Mouse (Mus musculus): ENCODE measurements around the gene Pilrb1. TPM values are rescaled to one million over a fixed set of nuclear protein-coding genes. Genes with fewer than 3 reads are reported as not detected.
"Not testable (repeated sequence)": the region's sequence is repeated elsewhere in the genome, so short reads cannot be mapped to it uniquely, and the experiment has no call there.

Pilrb1 gene
- total RNA-seq (2021) (1 to 10 TPM; 1.1 to 2.0 TPM), polyA plus RNA-seq (2012; rRNA removed) (2.3 and 4.2 TPM in 2 replicates)
- long read RNA-seq, partial matches to known transcripts, result 2 of 4 reads
- long read RNA-seq, other reads (novel, unspliced or antisense), result 2 of 4 reads

DNA sequence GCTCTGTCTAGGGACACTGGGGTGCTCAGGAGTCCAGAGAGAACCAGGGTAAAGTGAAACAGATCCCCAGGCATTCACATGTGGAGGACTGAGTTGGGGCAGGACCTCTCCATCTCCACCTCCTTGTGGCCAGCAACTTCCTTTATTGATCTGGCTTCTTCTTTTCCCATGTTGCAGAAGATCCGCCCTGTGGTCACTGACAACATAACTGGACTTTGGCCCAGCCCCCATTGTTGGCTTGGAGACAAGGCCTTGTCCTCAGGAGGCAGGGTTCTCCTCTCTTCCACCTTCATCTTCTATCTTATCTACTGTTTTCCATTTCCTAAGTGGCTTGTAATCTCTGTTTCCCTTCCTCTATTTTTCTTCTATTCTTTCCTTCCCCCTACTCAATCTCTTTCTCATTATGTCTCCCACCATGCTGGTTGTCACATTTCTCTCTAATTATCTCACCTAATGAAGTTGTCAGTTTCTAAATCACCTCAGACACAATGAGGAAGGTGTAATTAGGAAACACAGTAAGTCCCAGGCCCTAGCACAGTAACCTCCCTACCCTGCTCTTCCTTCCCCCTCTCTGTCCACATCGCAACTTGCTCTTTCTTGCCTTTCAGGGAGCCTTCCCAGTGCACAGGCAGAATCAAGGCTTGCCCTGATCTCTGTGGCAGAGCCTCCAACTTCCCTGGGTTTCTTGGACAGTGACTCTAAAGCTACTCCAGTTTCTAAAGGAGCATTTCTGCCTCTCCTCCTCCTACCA is at the start of gene Pilrb1:
Pilrb1 (minus strand) TSS at position 147 of the 751 bp plus-strand sequence.
- DNase-seq, result peak in 1 of 2 experiments; percentile 48
- H3K27ac ChIP-seq; H3K9ac ChIP-seq (ENCODE audit: low read depth, low read length); H3K79me2 ChIP-seq (replicated peaks; ENCODE audit: control insufficient read depth, insufficient read depth, low read length); H3K36me3 ChIP-seq (ENCODE audit: control insufficient read depth, insufficient read depth, low read length); H3K27me3 ChIP-seq (ENCODE audit: control insufficient read depth, insufficient read depth, low read length); H3K4me3 ChIP-seq; H3K4me1 ChIP-seq (ENCODE audit: control insufficient read depth, insufficient read depth, low read length): not testable (repeated sequence)
- intact Hi-C loops (cut with DNase I), result loop anchor here (2.0 kb wide), 1 partner anchor 17 kb away; no protein-coding TSS in a partner anchor
- 65% methylated on average over 2 of the region's 2 CpGs for WGBS

DNA sequence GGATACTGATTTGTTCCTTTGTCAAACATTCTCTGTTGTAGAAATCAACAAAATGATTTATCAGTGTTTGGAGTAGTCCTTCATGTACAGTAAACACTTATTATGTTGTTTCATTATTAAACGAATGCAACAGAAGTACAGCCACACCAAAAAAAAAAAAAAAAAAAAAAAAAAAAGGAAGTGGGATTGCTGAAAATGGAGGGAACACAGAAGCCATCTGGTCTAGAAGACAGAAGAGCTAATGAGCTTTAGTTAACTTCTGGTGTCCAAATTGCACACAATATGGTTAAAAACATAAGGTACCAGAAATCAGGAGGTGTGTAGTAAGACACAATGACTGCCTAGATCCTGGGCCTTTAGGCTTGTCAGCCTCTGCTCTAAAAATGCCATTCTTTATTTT is 39.9 kb upstream of the Pilrb1 start:
- no peak for TF ChIP-seq EP300 (IDR thresholded peaks at IDR 0.05; ENCODE audit: insufficient read depth, low read depth, low read length)
- TF ChIP-seq CTCF (IDR thresholded peaks at IDR 0.05), result no peak
- no peak for TF ChIP-seq POLR2A (IDR thresholded peaks at IDR 0.05; ENCODE audit: insufficient read depth, low read depth, low read length)
- intact Hi-C loops (cut with DNase I), result no loop called here

DNA sequence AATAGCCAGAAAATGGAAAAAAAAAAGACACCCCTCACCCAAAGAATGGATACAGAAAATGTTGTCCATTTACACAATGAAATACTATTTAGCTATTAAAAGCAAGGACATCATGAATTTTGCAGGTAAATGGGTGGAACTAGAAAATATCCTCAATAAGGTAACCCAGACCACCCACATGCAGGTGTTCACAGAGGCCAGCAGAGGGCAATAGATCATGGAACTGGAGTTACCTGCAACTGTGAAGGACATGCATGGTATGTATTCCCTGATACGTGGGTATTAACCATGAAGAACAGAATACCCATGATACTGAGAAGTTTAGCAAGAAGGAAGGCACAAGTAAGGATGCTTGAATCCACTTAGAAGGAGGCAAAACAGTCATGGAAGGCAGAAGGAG is 35.0 kb upstream of the Pilrb1 start:
- intact Hi-C loops (cut with DNase I), result no loop called here
- whole genome bisulfite sequencing, result 66% methylated on average over 1 of the region's 1 CpGs
- H3K79me2 ChIP-seq (replicated peaks; ENCODE audit: control insufficient read depth, insufficient read depth, low read length), result no peaks in the 10 kb centered on the region
- no peaks in the 10 kb centered on the region for H3K36me3 ChIP-seq (ENCODE audit: control insufficient read depth, insufficient read depth, low read length)
- no peak for DNase-seq
- no peak overlapping the region for H3K4me3 ChIP-seq
- H3K9ac ChIP-seq (ENCODE audit: low read depth, low read length), result no peak overlapping the region
- H3K27ac ChIP-seq, result no peak overlapping the region
- no peak for TF ChIP-seq POLR2A (IDR thresholded peaks at IDR 0.05; ENCODE audit: insufficient read depth, low read depth, low read length)
- peak; percentile 30; the same call in 1 of the 2 replicates for TF ChIP-seq CTCF (IDR thresholded peaks at IDR 0.05)
- no peaks in the 10 kb centered on the region for H3K4me1 ChIP-seq (ENCODE audit: control insufficient read depth, insufficient read depth, low read length)
- no peaks in the 10 kb centered on the region for H3K27me3 ChIP-seq (ENCODE audit: control insufficient read depth, insufficient read depth, low read length)

More for the DNA sequence above, 39.9 kb upstream of the Pilrb1 start:
- Histone ChIP-seq H3K4me3 (no peak overlapping the region), H3K4me1 (ENCODE audit: control insufficient read depth, insufficient read depth, low read length) (no peaks in the 10 kb centered on the region), H3K79me2 (replicated peaks; ENCODE audit: control insufficient read depth, insufficient read depth, low read length) (no peaks in the 10 kb centered on the region), H3K27ac (no peak overlapping the region), H3K9ac (ENCODE audit: low read depth, low read length) (no peak overlapping the region), H3K36me3 (ENCODE audit: control insufficient read depth, insufficient read depth, low read length) (no peaks in the 10 kb centered on the region), H3K27me3 (ENCODE audit: control insufficient read depth, insufficient read depth, low read length) (no peaks in the 10 kb centered on the region)
- 68% methylated on average over 1 of the region's 1 CpGs for WGBS
- DNase-seq, result no peak

DNA sequence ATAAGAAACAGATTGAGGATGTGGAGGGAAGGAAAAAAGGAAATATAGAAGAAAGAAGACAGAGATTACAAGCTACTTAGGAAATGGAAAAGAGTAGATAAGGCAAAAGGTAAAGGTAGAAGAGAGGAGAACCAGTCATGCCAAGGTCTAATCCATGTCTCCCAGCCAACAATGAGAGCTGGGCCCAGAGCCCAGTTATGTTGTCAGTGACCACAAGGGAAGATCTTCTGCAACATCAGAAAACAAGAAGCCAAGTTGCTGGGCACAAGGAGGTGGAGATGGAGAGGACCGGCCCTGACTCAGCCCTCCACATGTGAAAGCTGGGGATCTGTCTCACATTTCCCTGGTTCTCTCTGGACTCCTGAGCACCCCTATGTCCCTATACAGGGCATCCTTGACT is 29.8 kb upstream of the Pilrb1 start:
- H3K4me1 ChIP-seq (ENCODE audit: control insufficient read depth, insufficient read depth, low read length), result peaks cover 2% of the 10 kb centered on the region; the same call in 1 of the 2 replicates
- H3K79me2 ChIP-seq (replicated peaks; ENCODE audit: control insufficient read depth, insufficient read depth, low read length), result no peaks in the 10 kb centered on the region
- WGBS, result 72% methylated on average over 1 of the region's 1 CpGs
- H3K4me3 ChIP-seq, result no peak overlapping the region
- 0 out of 2 replicates have a peak, but pooled peaks cover under 1% of the 10 kb centered on the region for H3K36me3 ChIP-seq (ENCODE audit: control insufficient read depth, insufficient read depth, low read length)
- no peaks in the 10 kb centered on the region for H3K27me3 ChIP-seq (ENCODE audit: control insufficient read depth, insufficient read depth, low read length)
- H3K9ac ChIP-seq (ENCODE audit: low read depth, low read length), result no peak overlapping the region
- TF ChIP-seq POLR2A (IDR thresholded peaks at IDR 0.05; ENCODE audit: insufficient read depth, low read depth, low read length) (no peak), CTCF (IDR thresholded peaks at IDR 0.05) (no peak), EP300 (IDR thresholded peaks at IDR 0.05; ENCODE audit: insufficient read depth, low read depth, low read length) (no peak)
- intact Hi-C loops (cut with DNase I), result loop anchor here (2.0 kb wide), 1 partner anchor 249 kb away; no protein-coding TSS in a partner anchor
- no peak for DNase-seq
- no peak overlapping the region for H3K27ac ChIP-seq

DNA sequence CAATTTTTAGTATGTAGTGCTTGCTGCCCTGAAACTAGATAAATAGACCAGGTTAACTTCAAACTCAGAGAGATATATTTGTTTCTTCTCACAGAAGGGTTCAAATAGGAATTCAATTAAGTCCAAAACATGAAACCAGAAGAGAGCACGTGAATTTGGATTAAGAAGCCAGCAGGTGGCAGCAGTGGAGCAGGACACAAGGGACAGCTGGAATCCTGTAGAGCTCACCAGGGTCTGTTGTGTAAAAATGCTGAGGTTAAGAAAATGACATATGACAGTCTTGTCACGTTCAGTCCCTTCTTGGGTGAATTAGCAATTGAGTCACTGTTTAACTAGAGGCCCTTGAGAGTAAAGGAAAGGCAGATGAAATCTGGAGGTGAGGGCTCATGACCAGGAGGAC is 28.0 kb upstream of the Pilrb1 start:
- H3K4me1 ChIP-seq (ENCODE audit: control insufficient read depth, insufficient read depth, low read length), result peaks cover 2% of the 10 kb centered on the region; the same call in 1 of the 2 replicates
- intact Hi-C loops (cut with DNase I), result loop anchor here (2.0 kb wide), 1 partner anchor 251 kb away; no protein-coding TSS in a partner anchor
- H3K36me3 ChIP-seq (ENCODE audit: control insufficient read depth, insufficient read depth, low read length), result peaks cover 3% of the 10 kb centered on the region; the same call in 1 of the 2 replicates
- H3K27me3 ChIP-seq (ENCODE audit: control insufficient read depth, insufficient read depth, low read length), result no peaks in the 10 kb centered on the region
- 5% methylated on average over 2 of the region's 2 CpGs for WGBS
- H3K27ac ChIP-seq, result no peak overlapping the region
- H3K9ac ChIP-seq (ENCODE audit: low read depth, low read length), result no peak overlapping the region
- TF ChIP-seq POLR2A (IDR thresholded peaks at IDR 0.05; ENCODE audit: insufficient read depth, low read depth, low read length), result no peak
- TF ChIP-seq CTCF (IDR thresholded peaks at IDR 0.05), result peak; percentile 72
- H3K79me2 ChIP-seq (replicated peaks; ENCODE audit: control insufficient read depth, insufficient read depth, low read length), result no peaks in the 10 kb centered on the region
- H3K4me3 ChIP-seq, result no peak overlapping the region
- DNase-seq, result peak; percentile 23 to 25

DNA sequence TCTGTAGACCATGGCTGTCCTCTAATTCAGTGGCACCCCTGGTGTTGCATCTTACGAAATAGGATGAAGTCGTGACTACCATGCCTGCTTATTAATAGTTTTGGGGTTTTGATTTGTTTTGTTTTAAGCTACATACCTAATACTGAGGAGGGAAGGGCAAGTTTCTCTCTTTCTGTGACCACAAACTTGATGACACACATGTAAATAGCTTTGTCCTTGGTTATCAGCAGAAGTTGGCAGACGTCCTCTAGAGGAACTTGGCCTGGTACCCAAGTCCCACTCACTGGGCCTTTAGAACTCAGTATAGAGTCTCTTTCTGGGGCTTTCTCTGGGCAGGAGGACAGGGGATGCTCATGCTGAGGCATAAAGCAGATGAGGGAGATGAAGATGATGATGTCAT is 25.4 kb upstream of the Pilrb1 start:
- peaks cover 2% of the 10 kb centered on the region; the same call in 1 of the 2 replicates for H3K4me1 ChIP-seq (ENCODE audit: control insufficient read depth, insufficient read depth, low read length)
- WGBS, result 47% methylated on average over 3 of the region's 3 CpGs
- no peaks in the 10 kb centered on the region for H3K79me2 ChIP-seq (replicated peaks; ENCODE audit: control insufficient read depth, insufficient read depth, low read length)
- no peak for DNase-seq
- H3K27me3 ChIP-seq (ENCODE audit: control insufficient read depth, insufficient read depth, low read length), result no peaks in the 10 kb centered on the region
- intact Hi-C loops (cut with DNase I), result no loop called here
- TF ChIP-seq EP300 (IDR thresholded peaks at IDR 0.05; ENCODE audit: insufficient read depth, low read depth, low read length) (no peak), CTCF (IDR thresholded peaks at IDR 0.05) (no peak), POLR2A (IDR thresholded peaks at IDR 0.05; ENCODE audit: insufficient read depth, low read depth, low read length) (no peak)
- H3K27ac ChIP-seq, result no peak overlapping the region; the same call in 1 of the 2 replicates
- H3K9ac ChIP-seq (ENCODE audit: low read depth, low read length), result no peak overlapping the region
- H3K36me3 ChIP-seq (ENCODE audit: control insufficient read depth, insufficient read depth, low read length), result peaks cover 3% of the 10 kb centered on the region; the same call in 1 of the 2 replicates
- no peak overlapping the region for H3K4me3 ChIP-seq
